Mouse (Mus musculus): ENCODE results near the gene Tmem14a.
"Not testable (repeated sequence)": the region's sequence is repeated elsewhere in the genome, so short reads cannot be mapped to it uniquely, and the experiment has no call there.

Tmem14a gene

DNA sequence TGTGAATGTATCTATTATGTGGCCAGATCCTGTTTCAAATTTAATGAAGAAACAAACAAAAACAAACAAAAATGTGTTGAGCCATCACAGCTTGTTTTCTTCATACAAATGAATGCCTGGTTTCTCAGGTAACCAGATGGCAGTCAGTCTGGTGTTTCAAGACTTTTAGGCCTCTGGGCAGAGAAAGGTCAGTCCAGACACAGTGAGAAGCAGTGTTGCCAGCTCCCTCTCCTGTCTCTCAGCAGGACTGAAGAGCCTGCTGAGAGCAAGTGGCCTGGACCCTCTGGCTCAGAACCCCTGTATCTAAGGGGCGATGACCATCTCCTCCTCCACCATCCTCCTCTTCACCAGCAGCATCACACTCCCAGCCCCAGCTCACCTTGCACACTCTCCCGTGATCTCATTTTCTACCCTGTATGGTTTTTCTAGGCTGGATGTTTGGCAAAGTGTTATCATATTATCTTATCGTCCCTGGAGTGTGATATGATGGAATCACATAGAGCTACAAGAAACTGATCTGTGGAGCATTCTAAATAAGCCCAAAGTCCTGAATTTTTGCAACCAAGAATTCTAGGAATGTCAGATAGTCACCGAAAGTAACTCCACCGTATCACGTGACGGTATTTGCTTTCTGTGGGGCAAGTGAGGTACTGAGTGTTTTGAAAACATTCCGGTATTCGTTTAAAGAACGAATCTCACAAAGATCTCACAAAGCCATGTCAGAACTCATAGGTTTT is 34.4 kb downstream of the Tmem14a start:
- no peak for DNase-seq (ENCODE audit: low spot score in 2 of 2)

GRCm38 (mm10) chr1:21253303-21253650 is 34.9 kb downstream of the Tmem14a start:
- no peak for DNase-seq (ENCODE audit: low spot score in 2 of 2)

GRCm38 (mm10) chr1:21253856-21254255 is 35.5 kb downstream of the Tmem14a start:
- no peak for DNase-seq (ENCODE audit: low spot score in 2 of 2)

- DNase-seq (ENCODE audit: low spot score in 2 of 2), result no peak
These were observed 37.4 kb downstream of the Tmem14a start for GRCm38 (mm10) chr1:21255625-21256345.

- no peak for DNase-seq (ENCODE audit: low spot score in 2 of 2)
These were observed 38.0 kb downstream of the Tmem14a start for GRCm38 (mm10) chr1:21256391-21256790.

GRCm38 (mm10) chr1:21256871-21257270 is 38.5 kb downstream of the Tmem14a start:
- DNase-seq (ENCODE audit: low spot score in 2 of 2), result no peak

- not testable (repeated sequence) for DNase-seq (ENCODE audit: low spot score in 2 of 2)
These were observed 41.6 kb downstream of the Tmem14a start for GRCm38 (mm10) chr1:21259981-21260380.

- DNase-seq (ENCODE audit: low spot score in 2 of 2), result no peak
These were observed 44.0 kb downstream of the Tmem14a start for GRCm38 (mm10) chr1:21262401-21262800.

DNA sequence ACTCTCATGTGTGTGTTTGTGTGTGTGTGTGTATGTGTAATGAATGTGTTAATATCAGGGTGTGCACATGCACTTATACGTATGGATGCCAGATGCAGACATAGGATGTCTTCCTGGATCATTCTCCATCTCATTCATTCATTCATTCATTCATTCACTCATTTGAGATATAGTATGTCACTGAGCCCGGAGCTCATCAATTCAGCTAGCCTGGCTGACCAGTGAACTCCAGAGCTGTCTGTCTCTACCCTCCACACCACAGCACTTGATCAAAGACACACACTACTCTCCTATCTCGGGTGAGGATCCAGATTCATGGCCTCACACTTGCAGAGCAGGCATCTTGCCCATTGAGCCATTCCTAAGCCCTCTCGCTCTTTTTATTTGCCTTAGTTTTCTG is 45.6 kb downstream of the Tmem14a start:
- no peak for DNase-seq (ENCODE audit: low spot score in 2 of 2)

GRCm38 (mm10) chr1:21264747-21265146 is 46.4 kb downstream of the Tmem14a start:
- DNase-seq (ENCODE audit: low spot score in 2 of 2), result no peak

DNA sequence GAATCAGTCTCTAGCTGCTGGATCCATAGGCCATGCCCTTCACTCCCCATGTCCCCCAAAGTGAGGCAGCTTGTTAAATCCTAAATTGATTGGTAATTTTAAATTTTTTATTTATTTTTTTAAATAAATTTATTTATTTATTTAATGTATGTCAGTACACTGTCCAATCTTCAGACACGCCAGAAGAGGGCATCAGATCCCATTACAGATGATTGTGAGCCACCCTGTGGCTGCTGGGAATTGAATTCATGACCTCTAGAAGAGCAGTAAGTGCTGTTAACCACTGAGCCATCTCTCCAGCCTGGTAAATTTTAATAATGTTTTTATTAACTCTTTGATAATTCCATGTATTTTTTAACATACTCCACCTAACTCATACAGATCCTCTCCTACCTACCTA is 48.4 kb downstream of the Tmem14a start:
- DNase-seq (ENCODE audit: low spot score in 2 of 2), result no peak

GRCm38 (mm10) chr1:21267466-21267865 is 49.1 kb downstream of the Tmem14a start:
- not testable (repeated sequence) for DNase-seq (ENCODE audit: low spot score in 2 of 2)

DNA sequence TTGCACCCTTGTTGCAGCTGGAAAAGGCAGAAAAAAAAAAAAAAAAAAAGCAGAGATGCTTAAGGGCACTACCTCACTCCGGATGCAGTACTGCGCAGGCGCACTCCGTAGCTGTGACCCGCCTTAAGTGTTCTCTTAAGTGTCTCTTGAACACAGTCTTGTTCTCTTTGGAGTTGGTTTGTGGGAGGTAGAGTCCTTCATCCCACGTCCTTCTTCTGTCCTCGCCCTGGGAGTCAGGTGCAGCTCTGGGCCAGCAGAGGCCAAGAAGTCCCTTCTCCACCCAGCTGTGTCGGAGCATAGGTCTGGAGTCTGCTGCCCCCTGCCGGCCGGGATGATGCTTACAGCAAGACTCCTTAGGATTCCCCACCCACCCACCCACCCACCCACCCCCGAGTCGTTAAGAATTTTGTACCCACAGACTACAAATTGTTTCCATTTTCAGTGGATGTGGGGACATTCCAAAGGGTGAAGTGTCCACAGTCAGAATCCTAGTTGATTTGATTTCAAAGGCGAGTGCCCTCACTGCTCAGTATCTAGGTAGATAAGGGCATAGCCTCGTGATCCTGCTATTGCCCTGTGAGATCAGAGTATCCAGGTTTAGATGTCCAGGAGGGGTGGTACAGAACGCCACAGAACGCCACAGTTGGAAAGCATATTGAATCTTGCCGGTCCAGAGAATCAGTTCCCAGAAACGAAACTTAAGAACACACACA is 53.1 kb downstream of the Tmem14a start:
- DNase-seq (ENCODE audit: low spot score in 2 of 2), result peak; percentile 66 to 72

DNA sequence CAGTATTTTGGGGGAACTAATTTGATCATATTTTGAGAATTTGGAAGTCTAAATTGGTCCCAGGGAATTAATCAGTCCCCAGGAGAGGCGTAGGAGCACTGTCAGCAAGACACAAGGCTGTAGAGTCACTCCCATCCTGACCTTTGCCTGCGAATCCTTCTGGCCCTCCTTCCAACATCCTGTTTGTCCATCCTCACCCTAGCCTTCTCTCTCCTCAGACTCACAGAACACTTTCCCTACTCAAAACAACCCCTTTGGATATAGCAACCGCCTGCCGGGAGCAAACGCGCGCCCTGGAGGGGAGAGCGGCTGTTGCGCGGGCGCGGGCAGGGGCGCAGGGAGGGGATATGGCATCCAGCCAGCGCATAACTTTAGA is 53.7 kb downstream of the Tmem14a start:
- DNase-seq (ENCODE audit: low spot score in 2 of 2), result peak; percentile 4 to 11

- DNase-seq (ENCODE audit: low spot score in 2 of 2), result peak in 1 of 2 experiments; percentile 3
These were observed 54.7 kb downstream of the Tmem14a start for GRCm38 (mm10) chr1:21273091-21273490.

GRCm38 (mm10) chr1:21274437-21275040 is 56.2 kb downstream of the Tmem14a start:
- no peak for DNase-seq (ENCODE audit: low spot score in 2 of 2)

- peak in 1 of 2 experiments; percentile 23 for DNase-seq (ENCODE audit: low spot score in 2 of 2)
These were observed 57.0 kb downstream of the Tmem14a start for GRCm38 (mm10) chr1:21275366-21275765.

DNA sequence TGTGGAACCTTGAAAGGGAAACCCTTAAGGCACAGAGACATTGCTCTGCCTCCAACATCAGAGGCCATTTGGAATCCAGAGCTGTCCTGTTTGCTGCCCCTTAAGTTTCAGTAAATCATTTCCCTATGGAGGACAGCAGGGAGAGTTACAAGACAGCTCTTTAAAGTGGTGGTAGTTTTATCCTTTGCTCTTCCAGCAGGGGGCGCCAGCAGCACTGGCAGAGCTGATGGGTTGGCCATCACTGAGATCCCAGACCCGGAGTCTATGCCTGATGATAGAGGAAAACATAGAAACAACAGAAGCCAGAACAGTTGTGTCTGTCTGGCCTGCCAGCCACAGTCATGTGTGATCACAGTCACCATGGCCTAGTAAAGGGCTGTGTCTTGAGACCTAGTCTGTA is 57.8 kb downstream of the Tmem14a start:
- DNase-seq (ENCODE audit: low spot score in 2 of 2), result not testable (repeated sequence)

Data from frontal cortex, postnatal 36 days (tissue).